Mouse (Mus musculus) embryonic facial prominence, embryonic 15.5 days (tissue): ENCODE measurements around the gene Ybx3. TPM values are rescaled to one million over a fixed set of nuclear protein-coding genes. Genes with fewer than 3 reads are reported as not detected.

ENCODE experiments used
- ATAC-seq: fragments of 200-750 bp; cut with Nextera tagmentation; 2 replicates; pipeline ENCODE4 v1.8.0; 2017; ENCODE audit warnings: low read depth, moderate TSS enrichment; ENCODE audit not compliant: insufficient number of reproducible peaks, low FRiP score, low TSS enrichment
- H3K27ac ChIP-seq: fragments of 300-500 bp; sonication (generic); replicated peaks from 2 replicates; pipeline ENCODE4 v1.5.1; 2015; ENCODE audit warnings: mild to moderate bottlenecking, inconsistent platforms
- H3K27me3 ChIP-seq: fragments of 300-500 bp; sonication (generic); 2 replicates; pipeline ENCODE4 v1.6.1; 2015; ENCODE audit warnings: inconsistent platforms
- H3K36me3 ChIP-seq: fragments of 300-500 bp; sonication (generic); 2 replicates; pipeline ENCODE4 v1.6.1; 2015; ENCODE audit warnings: mild to moderate bottlenecking, inconsistent platforms
- H3K4me1 ChIP-seq: fragments of 300-500 bp; sonication (generic); 2 replicates; pipeline ENCODE4 v1.6.1; 2015; ENCODE audit warnings: inconsistent platforms
- H3K4me2 ChIP-seq: fragments of 300-500 bp; sonication (generic); replicated peaks from 2 replicates; pipeline ENCODE4 v1.6.1; 2015; ENCODE audit warnings: mild to moderate bottlenecking, inconsistent platforms
- H3K4me3 ChIP-seq: fragments of 300-500 bp; sonication (generic); replicated peaks from 2 replicates; pipeline ENCODE4 v1.5.1; 2015; ENCODE audit warnings: mild to moderate bottlenecking, inconsistent platforms
- H3K9ac ChIP-seq: fragments of 300-500 bp; sonication (generic); 2 replicates; pipeline ENCODE4 v1.6.1; 2015; ENCODE audit warnings: inconsistent platforms
- H3K9me3 ChIP-seq: fragments of 300-500 bp; sonication (generic); replicated peaks from 2 replicates; pipeline ENCODE4 v1.6.1; 2016; ENCODE audit warnings: inconsistent platforms
- WGBS: fragments of 180-500 bp; shearing (Covaris S2); methylation state at CpG from one replicate; pipeline ENCODE4 v1.1.7; 2015; 5-methylcytosine and 5-hydroxymethylcytosine counted together
- polyA plus RNA-seq: library from polyadenylated mRNA; unstranded; fragments of >200 nt; fragmentation: Nextera tagmentation; extraction: Ambion mirVana; gene quantifications from 2 replicates; pipeline ENCODE4 v1.2.1, GENCODE M21; 2015

Gene Ybx3
- polyA plus RNA-seq, 1 experiment from 2014 or later, result 58.9 TPM

GRCm38 (mm10) chr6:131382984-131383337 lies 5.3 kb downstream of the Ybx3 start:
- H3K27ac ChIP-seq, result peak overlapping the region; percentile 22; the same call in 1 of the 2 replicates
- no peak overlapping the region for H3K9ac ChIP-seq
- no peak overlapping the region for H3K4me2 ChIP-seq
- no peak overlapping the region for H3K4me3 ChIP-seq
- 34% methylated on average over 3 of the region's 3 CpGs for WGBS
- no peaks in the 10 kb centered on the region for H3K27me3 ChIP-seq
- H3K4me1 ChIP-seq, result peaks cover 33% of the 10 kb centered on the region
- H3K36me3 ChIP-seq, result peaks cover 26% of the 10 kb centered on the region
- no peaks in the 10 kb centered on the region for H3K9me3 ChIP-seq
- no peak for ATAC-seq

GRCm38 (mm10) chr6:131382232-131382983 lies 5.9 kb downstream of the Ybx3 start:
- no peak overlapping the region for H3K4me3 ChIP-seq
- peak overlapping the region; percentile 58 for H3K27ac ChIP-seq
- 45% methylated on average over 14 of the region's 14 CpGs for WGBS
- no peaks in the 10 kb centered on the region for H3K9me3 ChIP-seq
- 0 out of 2 replicates have a peak overlapping the region, but pooled peaks have one; percentile 4 for H3K4me2 ChIP-seq
- peaks cover 33% of the 10 kb centered on the region for H3K4me1 ChIP-seq
- H3K9ac ChIP-seq, result no peak overlapping the region
- peak; percentile 4; the same call in 1 of the 2 replicates for ATAC-seq
- H3K36me3 ChIP-seq, result peaks cover 31% of the 10 kb centered on the region
- no peaks in the 10 kb centered on the region for H3K27me3 ChIP-seq

GRCm38 (mm10) chr6:131378858-131379428 lies 9.3 kb downstream of the Ybx3 start:
- no peaks in the 10 kb centered on the region for H3K9me3 ChIP-seq
- ATAC-seq, result no peak

GRCm38 (mm10) chr6:131377378-131377777 lies 10.9 kb downstream of the Ybx3 start:
- ATAC-seq, result no peak
- peaks cover 67% of the 10 kb centered on the region for H3K36me3 ChIP-seq
- no peaks in the 10 kb centered on the region for H3K9me3 ChIP-seq
- H3K4me1 ChIP-seq, result peaks cover 6% of the 10 kb centered on the region
- no peak overlapping the region for H3K4me2 ChIP-seq
- H3K4me3 ChIP-seq, result no peak overlapping the region
- no peak overlapping the region for H3K9ac ChIP-seq
- WGBS, result 92% methylated on average over 5 of the region's 5 CpGs
- H3K27ac ChIP-seq, result no peak overlapping the region
- no peaks in the 10 kb centered on the region for H3K27me3 ChIP-seq

More at GRCm38 (mm10) chr6:131378858-131379428, 9.3 kb downstream of the Ybx3 start:
- Histone ChIP-seq H3K9ac (no peak overlapping the region), H3K36me3 (peaks cover 52% of the 10 kb centered on the region), H3K4me1 (peaks cover 18% of the 10 kb centered on the region), H3K27ac (no peak overlapping the region), H3K4me2 (no peak overlapping the region), H3K27me3 (no peaks in the 10 kb centered on the region), H3K4me3 (no peak overlapping the region)
- WGBS, result 92% methylated on average over 18 of the region's 18 CpGs

DNA sequence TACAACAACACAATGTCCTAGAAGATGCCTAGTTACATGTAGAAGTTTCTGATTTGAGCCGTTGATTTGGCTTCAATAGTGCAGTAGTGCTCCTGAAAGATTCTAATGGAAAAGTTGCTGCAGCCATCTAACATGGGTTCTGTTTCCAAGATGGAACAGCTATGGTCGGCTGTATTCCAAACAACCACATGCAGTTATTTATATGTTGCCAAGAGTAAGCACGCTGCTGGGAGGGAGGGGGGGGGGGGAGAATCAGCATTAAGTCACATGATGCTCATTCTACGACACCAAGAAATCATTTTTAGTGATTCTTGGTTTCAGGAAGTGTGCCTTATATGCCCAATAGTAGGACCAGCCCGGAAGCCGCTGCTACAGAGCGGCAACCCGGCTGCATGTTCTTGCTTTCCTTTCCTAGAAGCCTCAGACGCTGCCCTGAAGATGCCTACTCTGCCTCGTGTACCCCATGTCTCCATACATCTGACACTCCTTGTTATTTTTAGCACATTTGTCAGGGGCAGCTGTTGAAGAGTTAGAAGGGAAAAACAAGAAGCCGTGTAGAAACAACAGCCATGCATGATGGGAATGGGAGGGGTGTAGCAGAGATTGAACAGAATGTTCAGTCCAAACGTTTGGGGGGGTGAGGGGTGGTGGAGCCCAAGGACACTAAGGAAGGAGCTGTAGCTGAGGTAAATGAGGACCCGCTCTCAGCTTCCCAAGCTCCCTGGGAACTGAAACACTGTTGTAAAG lies 13.5 kb downstream of the Ybx3 start:
- Histone ChIP-seq H3K4me1 (no peaks in the 10 kb centered on the region), H3K9me3 (no peaks in the 10 kb centered on the region), H3K27ac (no peak overlapping the region), H3K4me3 (no peak overlapping the region), H3K9ac (no peak overlapping the region), H3K27me3 (no peaks in the 10 kb centered on the region), H3K4me2 (no peak overlapping the region), H3K36me3 (peaks cover 67% of the 10 kb centered on the region)
- ATAC-seq, result no peak
- WGBS, result 83% methylated on average over 13 of the region's 13 CpGs

DNA sequence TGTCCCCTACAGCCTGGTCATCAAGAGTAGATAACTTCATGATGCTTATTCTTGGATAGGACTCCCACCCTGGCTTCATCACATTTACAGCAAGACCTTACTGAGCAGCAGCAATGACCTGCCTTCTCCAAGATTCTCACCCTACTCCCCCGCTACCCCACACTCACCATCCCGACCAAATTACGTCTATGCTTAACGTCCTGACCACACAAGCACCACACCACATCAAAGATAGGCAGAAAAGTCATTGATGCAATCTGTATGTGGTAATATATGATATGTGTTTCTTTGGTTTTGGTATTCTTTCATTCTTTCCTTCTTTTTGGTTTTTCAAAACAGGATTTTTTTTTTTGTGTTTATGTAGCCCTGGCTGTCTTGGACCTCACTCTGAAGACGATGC lies 15.1 kb downstream of the Ybx3 start:
- H3K4me2 ChIP-seq, result no peak overlapping the region
- ATAC-seq, result no peak
- no peak overlapping the region for H3K27ac ChIP-seq
- no peaks in the 10 kb centered on the region for H3K4me1 ChIP-seq
- peaks cover 59% of the 10 kb centered on the region for H3K36me3 ChIP-seq
- 84% methylated on average over 5 of the region's 5 CpGs for WGBS
- H3K4me3 ChIP-seq, result no peak overlapping the region
- no peaks in the 10 kb centered on the region for H3K9me3 ChIP-seq
- no peaks in the 10 kb centered on the region for H3K27me3 ChIP-seq
- H3K9ac ChIP-seq, result no peak overlapping the region

DNA sequence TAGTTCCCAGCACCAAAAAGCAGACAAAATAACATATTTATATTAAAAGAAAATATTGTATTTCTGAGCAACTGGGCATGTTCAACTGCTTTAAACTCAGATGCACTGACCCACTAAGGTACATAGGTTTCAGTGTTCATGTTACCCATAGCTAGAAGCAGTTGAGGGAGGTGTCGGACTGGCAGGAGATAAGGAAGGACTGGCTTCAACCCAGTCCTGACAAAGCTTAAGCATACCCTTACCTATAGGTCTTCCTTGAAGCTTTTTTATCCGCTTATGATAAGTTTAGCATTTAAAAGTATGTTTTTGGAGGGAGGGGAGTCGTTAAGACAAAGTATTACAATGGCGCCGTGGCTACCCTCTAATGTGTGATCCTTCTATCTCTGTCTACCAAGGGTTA lies 17.5 kb downstream of the Ybx3 start:
- Histone ChIP-seq H3K27ac (no peak overlapping the region), H3K4me2 (no peak overlapping the region), H3K9ac (no peak overlapping the region), H3K36me3 (peaks cover 62% of the 10 kb centered on the region), H3K4me1 (no peaks in the 10 kb centered on the region), H3K4me3 (no peak overlapping the region), H3K9me3 (no peaks in the 10 kb centered on the region), H3K27me3 (no peaks in the 10 kb centered on the region)
- ATAC-seq, result no peak
- WGBS, result 95% methylated on average over 5 of the region's 5 CpGs

DNA sequence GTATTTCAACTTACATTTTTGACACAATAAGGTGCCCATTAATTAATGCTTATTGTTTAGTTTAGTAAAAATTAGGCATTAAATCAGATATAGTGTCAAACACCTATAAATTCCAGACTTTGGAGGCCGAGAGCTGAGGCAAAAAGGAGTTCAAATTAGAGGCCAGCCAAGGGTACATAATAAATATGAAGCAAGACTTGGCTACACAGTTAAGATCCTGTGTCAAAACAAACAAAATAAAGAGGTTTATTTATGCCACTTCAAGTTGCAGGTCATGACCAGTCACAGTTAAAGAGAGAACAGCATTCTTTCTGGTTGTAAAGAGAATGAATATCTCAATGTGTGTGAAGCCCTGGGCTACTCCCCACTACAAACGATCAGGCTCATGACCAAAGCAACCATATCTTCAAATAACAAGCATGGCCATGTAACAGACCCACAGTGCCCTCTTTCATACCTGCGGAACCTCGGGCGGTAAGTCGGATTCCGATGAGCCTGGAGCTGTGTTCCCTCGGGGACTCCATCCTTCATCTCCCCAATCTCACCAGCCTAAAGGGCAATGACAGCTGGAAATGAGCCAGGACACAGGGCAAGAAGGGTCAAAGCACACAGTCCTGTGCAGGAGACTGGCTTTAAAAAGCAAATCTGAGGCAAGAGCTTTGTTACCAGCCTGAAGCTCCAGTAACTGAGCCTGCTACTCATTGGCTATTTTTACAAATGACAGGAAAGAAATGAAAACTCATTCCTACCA lies 18.2 kb downstream of the Ybx3 start:
- no peak for ATAC-seq
- Histone ChIP-seq H3K27me3 (no peaks in the 10 kb centered on the region), H3K9ac (no peak overlapping the region), H3K4me2 (no peak overlapping the region), H3K27ac (no peak overlapping the region), H3K4me3 (no peak overlapping the region), H3K9me3 (no peaks in the 10 kb centered on the region), H3K4me1 (no peaks in the 10 kb centered on the region), H3K36me3 (peaks cover 62% of the 10 kb centered on the region)
- WGBS, result 70% methylated on average over 8 of the region's 8 CpGs

GRCm38 (mm10) chr6:131367101-131367500 lies 21.2 kb downstream of the Ybx3 start:
- Histone ChIP-seq H3K4me2 (no peak overlapping the region), H3K36me3 (peaks cover 52% of the 10 kb centered on the region), H3K9ac (no peak overlapping the region), H3K4me1 (no peaks in the 10 kb centered on the region), H3K27ac (no peak overlapping the region), H3K9me3 (no peaks in the 10 kb centered on the region), H3K4me3 (no peak overlapping the region), H3K27me3 (no peaks in the 10 kb centered on the region)
- WGBS, result 40% methylated on average over 4 of the region's 4 CpGs
- no peak for ATAC-seq

- 87% methylated on average over 2 of the region's 2 CpGs for WGBS
- H3K9me3 ChIP-seq, result no peaks in the 10 kb centered on the region
- H3K36me3 ChIP-seq, result peaks cover 46% of the 10 kb centered on the region
Measured at GRCm38 (mm10) chr6:131364353-131364752, 23.9 kb downstream of the Ybx3 start.

More at GRCm38 (mm10) chr6:131364353-131364752, 23.9 kb downstream of the Ybx3 start:
- H3K9ac ChIP-seq, result no peak overlapping the region
- no peak overlapping the region for H3K4me2 ChIP-seq
- no peaks in the 10 kb centered on the region for H3K27me3 ChIP-seq
- no peak overlapping the region for H3K27ac ChIP-seq
- H3K4me3 ChIP-seq, result no peak overlapping the region
- H3K4me1 ChIP-seq, result no peaks in the 10 kb centered on the region
- ATAC-seq, result no peak
